Mouse (Mus musculus) hindbrain, embryonic 14.5 days (tissue): ENCODE results near the gene Tnfrsf12a. TPM values are rescaled to one million over a fixed set of nuclear protein-coding genes. Genes with fewer than 3 reads are reported as not detected.

Experiments used
- ATAC-seq: fragments of 200-750 bp; cut with Nextera tagmentation; 2 replicates; pipeline ENCODE4 v1.8.0; 2017; ENCODE audit warnings: moderate number of reproducible peaks, mild to moderate bottlenecking, moderate TSS enrichment, moderate library complexity; ENCODE audit not compliant: low FRiP score
- DNase-seq: peaks from one replicate; pipeline ENCODE4 v3.0.0-alpha.2; 2015; ENCODE audit warnings: low spot score
- H3K27ac ChIP-seq: fragments of 300-500 bp; sonication (generic); 2 replicates; pipeline ENCODE4 v1.5.1; 2014; ENCODE audit warnings: mild to moderate bottlenecking, moderate library complexity
- H3K27me3 ChIP-seq: fragments of 300-500 bp; sonication (generic); 2 replicates; pipeline ENCODE4 v1.6.1; 2014; ENCODE audit warnings: mild to moderate bottlenecking, low read length, mixed read lengths; ENCODE audit not compliant: control insufficient read depth, insufficient read depth
- H3K36me3 ChIP-seq: fragments of 300-500 bp; sonication (generic); replicated peaks from 2 replicates; pipeline ENCODE4 v1.6.1; 2014; ENCODE audit not compliant: control insufficient read depth, insufficient read depth
- H3K4me1 ChIP-seq: fragments of 300-500 bp; sonication (generic); replicated peaks from 2 replicates; pipeline ENCODE4 v1.6.1; 2014; ENCODE audit warnings: antibody characterized with exemption, low read length, mixed read lengths; ENCODE audit not compliant: control insufficient read depth, insufficient read depth
- H3K4me2 ChIP-seq: fragments of 300-500 bp; sonication (generic); replicated peaks from 2 replicates; pipeline ENCODE4 v1.6.1; 2014; ENCODE audit warnings: mild to moderate bottlenecking, moderate library complexity
- H3K4me3 ChIP-seq: fragments of 300-500 bp; sonication (generic); replicated peaks from 2 replicates; pipeline ENCODE4 v1.5.1; 2014; ENCODE audit warnings: mild to moderate bottlenecking, low read length
- H3K9ac ChIP-seq: fragments of 300-500 bp; sonication (generic); 2 replicates; pipeline ENCODE4 v1.6.1; 2014
- H3K9me3 ChIP-seq: fragments of 300-500 bp; sonication (generic); 2 replicates; pipeline ENCODE4 v1.6.1; 2016; ENCODE audit warnings: low read length; ENCODE audit not compliant: control insufficient read depth
- WGBS: fragments of 180-500 bp; shearing (Covaris S2); extraction: QIAGEN DNeasy Blood & Tissue Kit; methylation state at CpG from one replicate; pipeline ENCODE4 v1.1.7; 2014; 5-methylcytosine and 5-hydroxymethylcytosine counted together
- polyA plus RNA-seq: library from polyadenylated mRNA; unstranded; fragments of >200 nt; fragmentation: Nextera tagmentation; extraction: Ambion mirVana; gene quantifications from 2 replicates; pipeline ENCODE4 v1.2.1, GENCODE M21; 2014

The Tnfrsf12a gene
- polyA plus RNA-seq, 1 experiment from 2014 or later = 3.1 TPM

DNA sequence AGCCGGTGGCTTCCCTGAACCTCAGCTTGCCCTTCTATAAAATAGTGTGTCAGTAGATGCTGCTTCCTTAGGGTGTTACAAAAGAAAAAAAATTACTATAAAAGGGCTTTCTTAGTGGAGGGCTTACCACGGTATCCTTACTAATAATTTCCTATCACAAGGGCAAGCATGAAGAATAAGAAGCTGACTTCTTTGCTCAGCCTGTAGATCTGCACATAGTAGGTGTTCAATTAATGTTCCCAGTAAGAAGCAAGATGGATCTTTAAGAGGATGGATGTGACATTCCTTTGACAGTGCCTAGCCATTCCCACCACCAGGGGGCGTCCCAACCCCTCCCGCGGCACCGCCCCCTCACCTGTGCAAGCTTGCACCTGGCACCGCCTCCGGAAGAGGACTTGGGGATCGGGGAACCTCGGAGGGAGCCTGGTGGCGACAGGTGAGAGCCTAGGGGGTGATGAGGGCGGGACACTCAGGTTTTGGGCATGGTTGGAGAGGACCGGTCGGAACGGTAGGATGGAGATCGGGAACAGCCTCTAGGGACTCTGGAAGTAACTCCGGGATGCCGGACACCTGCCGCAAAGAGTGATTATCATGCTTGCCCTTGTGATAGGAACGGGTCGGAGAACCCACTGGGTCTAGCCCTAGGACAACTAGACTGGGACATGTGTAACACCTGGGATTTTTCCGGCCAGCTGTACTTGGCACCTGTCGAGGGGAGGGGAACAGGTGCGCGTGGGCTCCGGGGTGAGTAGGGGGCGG lies 17.0 kb downstream of the Tnfrsf12a start, which contains the start of gene Bicdl2:
Gene Bicdl2 (plus strand): TSS at position 390 of the 759 bp plus-strand sequence.
- no peak for ATAC-seq
- Histone ChIP-seq H3K4me1 (0 out of 2 replicates have a peak, but pooled peaks cover 3% of the 10 kb centered on the region), H3K9me3 (no peaks in the 10 kb centered on the region), H3K27ac (no peak within 1 kb of the TSS), H3K4me3 (no peak within 1 kb of the TSS), H3K27me3 (peaks cover 34% of the 10 kb centered on the region), H3K36me3 (no peaks in the 10 kb centered on the region), H3K4me2 (no peak within 1 kb of the TSS), H3K9ac (no peak within 1 kb of the TSS)
- WGBS = 4% methylated on average over 27 of the region's 27 CpGs
- no peak for DNase-seq

DNA sequence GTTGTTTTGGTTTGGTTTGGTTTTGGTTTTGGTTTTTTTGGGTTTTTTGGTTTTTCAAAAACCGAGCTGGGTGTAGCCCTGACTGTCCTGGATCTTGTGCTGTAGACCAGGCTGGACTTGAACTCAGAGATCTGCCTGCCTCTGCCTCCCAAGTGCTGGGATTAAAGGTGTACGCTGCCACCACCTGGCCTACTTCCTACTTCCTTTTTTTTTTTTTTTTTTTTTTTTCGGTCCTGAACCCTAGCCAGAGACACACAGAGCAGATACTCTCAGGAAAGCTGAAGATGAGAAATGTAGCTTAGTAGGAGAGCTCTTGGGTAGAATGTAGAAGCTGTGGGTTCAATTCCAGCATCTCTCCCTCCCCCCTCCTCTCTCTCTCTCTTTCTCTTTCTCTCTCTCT lies 18.8 kb downstream of the Tnfrsf12a start:
- Histone ChIP-seq H3K9ac (no peak overlapping the region), H3K4me1 (0 out of 2 replicates have a peak, but pooled peaks cover 3% of the 10 kb centered on the region), H3K27ac (no peak overlapping the region), H3K4me3 (no peak overlapping the region), H3K27me3 (peaks cover 34% of the 10 kb centered on the region), H3K36me3 (no peaks in the 10 kb centered on the region), H3K9me3 (no peaks in the 10 kb centered on the region), H3K4me2 (no peak overlapping the region)
- ATAC-seq (no peak), DNase-seq (no peak)
- 86% methylated on average over 3 of the region's 3 CpGs for WGBS

DNA sequence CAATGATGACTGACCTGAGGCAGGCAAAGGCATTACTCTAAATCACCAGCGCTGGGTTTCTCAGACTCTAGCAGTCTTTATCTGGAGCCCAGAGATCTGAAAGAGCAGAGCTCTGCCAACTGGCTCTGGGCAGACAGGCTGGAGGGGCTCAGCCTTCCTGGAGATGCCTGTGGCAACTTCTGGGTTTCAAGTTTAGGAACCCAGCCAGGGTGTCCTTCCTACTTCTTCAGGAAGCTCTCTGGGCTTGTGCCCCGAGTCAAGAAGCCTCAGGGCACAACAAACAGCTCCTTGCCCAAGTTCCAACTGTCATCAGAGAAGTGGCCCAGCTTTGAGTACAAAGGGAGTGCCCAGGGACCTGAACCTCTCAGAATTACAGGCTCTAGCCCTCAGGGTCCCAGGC lies 22.9 kb downstream of the Tnfrsf12a start:
- Histone ChIP-seq H3K9ac (no peak overlapping the region), H3K4me1 (no peaks in the 10 kb centered on the region), H3K36me3 (no peaks in the 10 kb centered on the region), H3K27ac (no peak overlapping the region), H3K9me3 (no peaks in the 10 kb centered on the region), H3K4me3 (no peak overlapping the region), H3K27me3 (peaks cover 2% of the 10 kb centered on the region), H3K4me2 (no peak overlapping the region)
- no peak for DNase-seq
- 59% methylated on average over 2 of the region's 2 CpGs for WGBS
- ATAC-seq = no peak

DNA sequence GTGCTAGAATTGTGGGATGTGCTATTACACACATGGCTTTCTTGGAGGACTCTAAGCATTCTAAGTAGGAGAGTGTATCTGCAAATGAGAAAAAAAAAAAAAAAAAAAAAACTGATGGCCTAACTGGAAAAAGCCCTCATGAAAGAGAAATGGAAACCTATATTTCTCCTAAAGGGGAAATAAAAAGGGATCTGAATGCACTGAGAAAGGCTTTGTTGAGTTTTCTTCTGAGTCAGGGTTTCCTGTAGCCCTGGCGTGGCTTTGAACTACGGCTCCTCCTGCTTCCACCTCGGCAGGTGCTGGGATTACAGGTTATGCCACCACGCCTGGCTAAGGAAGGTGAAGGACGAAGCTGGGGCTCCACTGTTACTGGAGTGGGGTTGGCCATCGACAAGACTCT lies 23.3 kb downstream of the Tnfrsf12a start:
- H3K36me3 ChIP-seq = no peaks in the 10 kb centered on the region
- DNase-seq (no peak), ATAC-seq (no peak)
- no peaks in the 10 kb centered on the region for H3K27me3 ChIP-seq
- H3K4me3 ChIP-seq = no peak overlapping the region
- no peak overlapping the region for H3K27ac ChIP-seq
- H3K9ac ChIP-seq = no peak overlapping the region
- no peaks in the 10 kb centered on the region for H3K4me1 ChIP-seq
- H3K9me3 ChIP-seq = no peaks in the 10 kb centered on the region
- 61% methylated on average over 6 of the region's 6 CpGs for WGBS
- H3K4me2 ChIP-seq = no peak overlapping the region

DNA sequence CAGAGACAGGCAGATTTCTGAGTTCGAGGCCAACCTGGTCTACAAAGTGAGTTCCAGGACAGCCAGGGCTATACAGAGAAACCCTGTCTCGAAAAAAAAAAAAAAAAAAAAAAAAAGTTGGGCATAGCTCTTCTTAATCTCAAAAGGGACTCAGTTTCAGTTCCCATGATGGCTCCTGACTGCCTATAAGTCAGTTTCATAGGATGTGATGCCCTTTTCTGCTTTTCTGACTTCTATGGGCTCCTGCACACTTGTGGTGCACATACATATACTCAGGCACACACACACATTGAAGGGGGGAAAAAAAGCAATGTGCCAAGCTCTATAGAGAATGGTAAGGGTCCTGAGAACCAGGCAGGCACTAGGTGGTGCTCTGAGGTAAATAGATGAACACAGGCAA lies 23.9 kb downstream of the Tnfrsf12a start:
- no peak overlapping the region for H3K27ac ChIP-seq
- H3K9me3 ChIP-seq = no peaks in the 10 kb centered on the region
- no peak for ATAC-seq
- WGBS = 80% methylated on average over 1 of the region's 2 CpGs
- H3K36me3 ChIP-seq = no peaks in the 10 kb centered on the region
- H3K4me1 ChIP-seq = no peaks in the 10 kb centered on the region
- no peaks in the 10 kb centered on the region for H3K27me3 ChIP-seq
- H3K4me2 ChIP-seq = no peak overlapping the region
- no peak overlapping the region for H3K9ac ChIP-seq
- DNase-seq = no peak
- H3K4me3 ChIP-seq = no peak overlapping the region

DNA sequence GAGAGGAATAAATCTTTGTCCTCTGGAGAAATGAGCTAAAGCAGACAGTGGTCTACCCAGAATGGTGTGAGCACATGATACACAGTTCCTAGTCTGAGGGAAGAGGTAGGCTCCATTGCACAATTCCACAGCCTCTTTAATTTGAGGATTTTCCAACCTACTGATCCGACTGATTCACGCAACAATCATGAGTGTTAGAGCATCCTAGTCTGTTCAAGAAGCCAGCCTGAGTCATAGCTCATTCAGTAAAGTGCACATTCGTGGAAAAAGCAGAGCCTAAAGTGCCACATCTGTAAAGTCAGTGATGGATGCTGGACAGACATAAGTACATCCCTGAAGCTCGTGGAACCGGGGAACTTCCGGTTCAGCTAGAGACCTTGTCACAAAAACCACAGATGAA lies 25.9 kb downstream of the Tnfrsf12a start:
- no peaks in the 10 kb centered on the region for H3K4me1 ChIP-seq
- H3K27me3 ChIP-seq = 0 out of 2 replicates have a peak, but pooled peaks cover under 1% of the 10 kb centered on the region
- no peak overlapping the region for H3K4me3 ChIP-seq
- no peak overlapping the region for H3K27ac ChIP-seq
- no peak overlapping the region for H3K9ac ChIP-seq
- 85% methylated on average over 6 of the region's 6 CpGs for WGBS
- DNase-seq = no peak
- no peaks in the 10 kb centered on the region for H3K9me3 ChIP-seq
- H3K36me3 ChIP-seq = no peaks in the 10 kb centered on the region
- ATAC-seq = no peak
- no peak overlapping the region for H3K4me2 ChIP-seq

DNA sequence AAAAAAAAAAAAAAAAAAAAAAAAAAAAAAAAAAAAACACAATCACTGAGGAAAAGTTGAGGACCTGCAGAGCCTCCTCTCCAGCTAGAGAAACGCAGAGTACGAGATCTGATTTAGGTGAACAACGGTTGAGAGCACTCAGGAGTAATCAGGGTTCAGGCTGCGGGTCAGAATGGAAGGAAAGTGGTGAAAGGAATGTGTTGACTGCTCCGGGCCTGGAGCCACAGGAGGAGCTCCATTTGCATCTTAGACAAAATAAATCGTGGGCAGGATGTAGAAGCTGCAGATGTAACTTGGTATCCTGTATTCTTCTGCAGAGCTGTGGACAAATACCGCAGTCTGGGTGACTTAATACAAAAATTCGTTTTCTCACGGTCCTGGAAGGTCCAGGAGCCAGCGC lies 31.4 kb downstream of the Tnfrsf12a start:
- WGBS = 26% methylated on average over 10 of the region's 10 CpGs
- H3K9me3 ChIP-seq = no peaks in the 10 kb centered on the region
- ATAC-seq (no peak), DNase-seq (no peak)
- H3K36me3 ChIP-seq = no peaks in the 10 kb centered on the region
- H3K27ac ChIP-seq = no peak overlapping the region
- H3K27me3 ChIP-seq = peaks cover 33% of the 10 kb centered on the region
- no peak overlapping the region for H3K9ac ChIP-seq
- H3K4me2 ChIP-seq = no peak overlapping the region
- H3K4me1 ChIP-seq = peaks cover 7% of the 10 kb centered on the region
- no peak overlapping the region for H3K4me3 ChIP-seq

DNA sequence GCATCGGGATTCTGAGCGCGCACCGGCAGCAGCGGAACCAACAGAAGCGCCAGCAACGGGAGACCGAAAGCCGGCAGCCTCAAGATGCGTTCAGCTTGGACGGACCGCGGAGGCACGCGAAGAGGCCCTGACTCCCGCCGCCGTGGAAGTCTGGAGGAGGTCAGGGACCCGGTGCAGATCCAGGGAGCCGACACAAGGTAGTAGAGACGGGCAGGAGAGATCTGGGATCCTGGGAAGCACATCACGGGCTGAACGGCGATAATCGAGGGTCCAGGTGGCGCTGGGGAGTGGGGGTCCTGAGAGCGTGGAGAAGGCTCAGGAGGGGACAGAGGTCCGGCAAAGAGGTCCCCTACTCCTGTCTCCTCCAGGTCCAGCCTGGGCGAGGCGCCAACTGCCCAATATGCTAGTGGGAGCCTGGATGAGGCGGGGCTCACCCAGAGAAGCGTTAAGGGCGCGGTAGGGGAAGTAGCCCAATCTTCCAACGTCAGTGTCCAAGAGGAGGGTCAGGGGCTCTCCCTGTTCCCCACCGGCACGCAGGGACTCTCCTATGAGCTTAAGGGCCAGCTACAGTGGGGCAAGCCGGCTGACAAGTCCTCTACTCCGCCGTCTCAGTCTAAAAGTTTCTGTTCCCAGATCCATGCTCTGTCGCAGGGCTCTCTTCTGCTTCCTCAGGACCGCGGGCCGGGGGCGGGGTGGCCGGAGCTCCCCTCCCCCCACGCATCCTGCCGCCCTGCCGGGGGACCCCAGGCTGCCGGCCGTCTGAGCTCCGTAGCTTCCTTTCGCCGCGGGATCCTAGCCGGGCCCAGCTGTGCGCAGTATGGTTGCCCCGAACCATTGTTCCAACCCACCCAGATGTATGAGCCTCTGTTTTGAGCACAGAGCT lies 32.4 kb downstream of the Tnfrsf12a start, which contains the start of gene Mmp25:
Gene Mmp25 (minus strand): TSS at position 665 of the 883 bp plus-strand sequence.
- Histone ChIP-seq H3K27me3 (peaks cover 33% of the 10 kb centered on the region), H3K9ac (peak within 1 kb of the TSS; percentile 52), H3K4me1 (peaks cover 7% of the 10 kb centered on the region), H3K4me3 (peak within 1 kb of the TSS; percentile 35), H3K9me3 (no peaks in the 10 kb centered on the region), H3K4me2 (peak within 1 kb of the TSS; percentile 58), H3K36me3 (no peaks in the 10 kb centered on the region), H3K27ac (no peak within 1 kb of the TSS)
- no peak for DNase-seq
- 2% methylated on average over 58 of the region's 58 CpGs for WGBS
- no peak for ATAC-seq

DNA sequence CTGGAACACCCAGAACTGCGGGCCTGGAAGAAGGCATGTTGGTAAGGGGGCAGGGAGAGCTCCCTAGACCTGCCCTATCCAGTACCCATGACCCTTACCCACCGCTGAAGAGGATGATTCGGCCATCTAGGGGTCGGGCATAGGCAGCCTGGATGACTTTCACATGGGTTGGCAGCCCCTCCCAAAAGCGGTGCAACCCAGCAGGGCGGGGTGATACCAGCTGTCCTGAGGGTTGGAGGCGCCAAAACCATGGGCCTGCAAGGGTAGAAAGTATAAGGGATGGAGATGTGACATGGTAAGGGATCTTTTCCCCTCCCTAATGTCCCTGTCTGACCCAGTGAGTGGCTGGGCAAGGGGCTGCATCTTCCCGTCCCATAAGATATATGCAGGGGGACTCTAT lies 46.0 kb downstream of the Tnfrsf12a start:
- H3K36me3 ChIP-seq = no peaks in the 10 kb centered on the region
- DNase-seq (no peak), ATAC-seq (no peak)
- H3K4me3 ChIP-seq = no peak overlapping the region
- no peak overlapping the region for H3K27ac ChIP-seq
- H3K9me3 ChIP-seq = no peaks in the 10 kb centered on the region
- no peak overlapping the region for H3K9ac ChIP-seq
- WGBS = 91% methylated on average over 8 of the region's 8 CpGs
- H3K4me2 ChIP-seq = no peak overlapping the region
- H3K27me3 ChIP-seq = no peaks in the 10 kb centered on the region; the same call in 1 of the 2 replicates
- no peaks in the 10 kb centered on the region for H3K4me1 ChIP-seq
